Mouse (Mus musculus) embryonic facial prominence, embryonic 11.5 days (tissue): ENCODE results near the gene Gm10642. TPM values are rescaled to one million over a fixed set of nuclear protein-coding genes. Genes with fewer than 3 reads are reported as not detected.

ENCODE experiments used
- ATAC-seq: fragments of 200-750 bp; cut with Nextera tagmentation; replicated peaks from 2 replicates; pipeline ENCODE4 v1.8.0; 2017; ENCODE audit warnings: low read depth; ENCODE audit not compliant: insufficient number of reproducible peaks, low FRiP score, low TSS enrichment
- DNase-seq: peaks from one replicate; pipeline ENCODE4 v3.0.0-alpha.2; 2015; ENCODE audit warnings: low spot score
- H3K27ac ChIP-seq: fragments of 300-500 bp; sonication (generic); replicated peaks from 2 replicates; pipeline ENCODE4 v1.5.1; 2014; ENCODE audit warnings: mild to moderate bottlenecking, low read depth, low read length, control low read depth
- H3K27me3 ChIP-seq: fragments of 300-500 bp; sonication (generic); 2 replicates; pipeline ENCODE4 v1.6.1; 2014; ENCODE audit warnings: mild to moderate bottlenecking, low read length, moderate library complexity, mixed read lengths; ENCODE audit not compliant: control insufficient read depth, insufficient read depth
- H3K36me3 ChIP-seq: fragments of 300-500 bp; sonication (generic); replicated peaks from 2 replicates; pipeline ENCODE4 v1.6.1; 2014; ENCODE audit warnings: low read depth, mild to moderate bottlenecking, low read length, moderate library complexity, mixed read lengths; ENCODE audit not compliant: control insufficient read depth, insufficient read depth
- H3K4me1 ChIP-seq: fragments of 300-500 bp; sonication (generic); 2 replicates; pipeline ENCODE4 v1.6.1; 2014; ENCODE audit warnings: low read length, mixed read lengths; ENCODE audit not compliant: control insufficient read depth, insufficient read depth
- H3K4me2 ChIP-seq: fragments of 300-500 bp; sonication (generic); 2 replicates; pipeline ENCODE4 v1.6.1; 2014; ENCODE audit warnings: low read depth, mild to moderate bottlenecking, control low read depth, low read length, moderate library complexity
- H3K4me3 ChIP-seq: fragments of 300-500 bp; sonication (generic); 2 replicates; pipeline ENCODE4 v1.5.1; 2014; ENCODE audit warnings: low read depth, low read length, control low read depth
- H3K9ac ChIP-seq: fragments of 300-500 bp; sonication (generic); replicated peaks from 2 replicates; pipeline ENCODE4 v1.6.1; 2014; ENCODE audit warnings: mild to moderate bottlenecking, control low read depth, low read length
- H3K9me3 ChIP-seq: fragments of 300-500 bp; sonication (generic); replicated peaks from 2 replicates; pipeline ENCODE4 v1.6.1; 2016; ENCODE audit warnings: mild to moderate bottlenecking, low read length, inconsistent platforms, mixed read lengths; ENCODE audit not compliant: control insufficient read depth
- WGBS: fragments of 180-500 bp; shearing (Covaris S2); extraction: QIAGEN DNeasy Blood & Tissue Kit; methylation state at CpG from one replicate; pipeline ENCODE4 v1.1.7; 2014; 5-methylcytosine and 5-hydroxymethylcytosine counted together
- polyA plus RNA-seq: library from polyadenylated mRNA; unstranded; fragments of >200 nt; fragmentation: Nextera tagmentation; extraction: Ambion mirVana; gene quantifications from 2 replicates; pipeline ENCODE4 v1.2.1, GENCODE M21; 2014

Gm10642 gene
- polyA plus RNA-seq, 1 experiment from 2014 or later = 0.14 TPM

GRCm38 (mm10) chr9:70653875-70654274 lies 2.2 kb upstream of the Gm10642 start:
- no peaks in the 10 kb centered on the region for H3K36me3 ChIP-seq
- no peak overlapping the region for H3K9ac ChIP-seq
- no peak overlapping the region for H3K4me2 ChIP-seq
- H3K4me1 ChIP-seq = no peaks in the 10 kb centered on the region
- H3K27me3 ChIP-seq = no peaks in the 10 kb centered on the region
- no peak overlapping the region for H3K27ac ChIP-seq
- ATAC-seq (no peak), DNase-seq (no peak)
- H3K4me3 ChIP-seq = no peak overlapping the region
- 76% methylated on average over 2 of the region's 2 CpGs for WGBS
- no peaks in the 10 kb centered on the region for H3K9me3 ChIP-seq

- ATAC-seq = no peak
- Histone ChIP-seq H3K27ac (no peak overlapping the region), H3K27me3 (no peaks in the 10 kb centered on the region), H3K4me3 (no peak overlapping the region), H3K36me3 (no peaks in the 10 kb centered on the region), H3K4me1 (no peaks in the 10 kb centered on the region), H3K4me2 (no peak overlapping the region), H3K9me3 (no peaks in the 10 kb centered on the region), H3K9ac (no peak overlapping the region)
- WGBS = 74% methylated on average over 4 of the region's 4 CpGs
- no peak for DNase-seq
Measured at GRCm38 (mm10) chr9:70654496-70654895, 1.6 kb upstream of the Gm10642 start.

GRCm38 (mm10) chr9:70655764-70656129 lies 304 bp upstream of the Gm10642 start:
- WGBS = 40% methylated on average over 2 of the region's 2 CpGs
- Histone ChIP-seq H3K4me2 (peak overlapping the region; percentile 95; the same call in 1 of the 2 replicates), H3K27ac (no peak overlapping the region), H3K4me3 (peak overlapping the region; percentile 79), H3K36me3 (no peaks in the 10 kb centered on the region), H3K4me1 (no peaks in the 10 kb centered on the region), H3K27me3 (no peaks in the 10 kb centered on the region), H3K9ac (no peak overlapping the region), H3K9me3 (no peaks in the 10 kb centered on the region)
- ATAC-seq (no peak), DNase-seq (no peak)

- DNase-seq (peak; percentile 98), ATAC-seq (peak; percentile 95)
- peak within 1 kb of the TSS; percentile 74 for H3K9ac ChIP-seq
- H3K9me3 ChIP-seq = no peaks in the 10 kb centered on the region
- no peaks in the 10 kb centered on the region for H3K4me1 ChIP-seq
- WGBS = 2% methylated on average over 52 of the region's 67 CpGs
- peak within 1 kb of the TSS; percentile 95 for H3K4me2 ChIP-seq
- H3K27ac ChIP-seq = peak within 1 kb of the TSS; percentile 65; the same call in 1 of the 2 replicates
- H3K36me3 ChIP-seq = no peaks in the 10 kb centered on the region
- peak within 1 kb of the TSS; percentile 79 for H3K4me3 ChIP-seq
- no peaks in the 10 kb centered on the region for H3K27me3 ChIP-seq
Measured at GRCm38 (mm10) chr9:70657013-70657967, 1.2 kb downstream of the Gm10642 start, which contains the start of gene Mindy2. TSS of gene Mindy2 (minus strand) at chr9:70657174.

GRCm38 (mm10) chr9:70658266-70658665 lies 2.2 kb downstream of the Gm10642 start:
- H3K4me1 ChIP-seq = no peaks in the 10 kb centered on the region
- ATAC-seq (no peak), DNase-seq (no peak)
- H3K36me3 ChIP-seq = no peaks in the 10 kb centered on the region
- H3K4me3 ChIP-seq = no peak overlapping the region
- WGBS = 67% methylated on average over 2 of the region's 2 CpGs
- no peak overlapping the region for H3K9ac ChIP-seq
- no peak overlapping the region for H3K27ac ChIP-seq
- H3K27me3 ChIP-seq = no peaks in the 10 kb centered on the region
- no peaks in the 10 kb centered on the region for H3K9me3 ChIP-seq
- no peak overlapping the region for H3K4me2 ChIP-seq

GRCm38 (mm10) chr9:70664847-70665246 lies 8.8 kb downstream of the Gm10642 start:
- Histone ChIP-seq H3K36me3 (no peaks in the 10 kb centered on the region), H3K4me3 (no peak overlapping the region), H3K27me3 (no peaks in the 10 kb centered on the region), H3K4me1 (no peaks in the 10 kb centered on the region), H3K27ac (no peak overlapping the region), H3K4me2 (no peak overlapping the region), H3K9ac (no peak overlapping the region), H3K9me3 (no peaks in the 10 kb centered on the region)
- no peak for ATAC-seq
- DNase-seq = no peak
- 78% methylated on average over 4 of the region's 4 CpGs for WGBS

- Histone ChIP-seq H3K27me3 (no peaks in the 10 kb centered on the region), H3K4me3 (no peak overlapping the region), H3K9me3 (no peaks in the 10 kb centered on the region), H3K4me1 (no peaks in the 10 kb centered on the region), H3K27ac (no peak overlapping the region), H3K9ac (no peak overlapping the region), H3K36me3 (no peaks in the 10 kb centered on the region), H3K4me2 (no peak overlapping the region)
- WGBS = 73% methylated on average over 16 of the region's 16 CpGs
- DNase-seq (no peak), ATAC-seq (no peak)
Measured at GRCm38 (mm10) chr9:70665372-70666145, 9.5 kb downstream of the Gm10642 start.

GRCm38 (mm10) chr9:70666811-70667210 lies 10.8 kb downstream of the Gm10642 start:
- H3K9ac ChIP-seq = no peak overlapping the region
- H3K9me3 ChIP-seq = no peaks in the 10 kb centered on the region
- H3K27ac ChIP-seq = no peak overlapping the region
- ATAC-seq (no peak), DNase-seq (no peak)
- no peaks in the 10 kb centered on the region for H3K36me3 ChIP-seq
- no peaks in the 10 kb centered on the region for H3K4me1 ChIP-seq
- 70% methylated on average over 7 of the region's 7 CpGs for WGBS
- H3K27me3 ChIP-seq = no peaks in the 10 kb centered on the region
- no peak overlapping the region for H3K4me2 ChIP-seq
- no peak overlapping the region for H3K4me3 ChIP-seq
